Mouse (Mus musculus): ENCODE measurements around the gene Lsr. TPM values are rescaled to one million over a fixed set of nuclear protein-coding genes. Genes with fewer than 3 reads are reported as not detected.

Lsr gene
- polyA plus RNA-seq (2012; rRNA removed; ENCODE audit: low replicate concordance): 331 and 790 TPM in 2 replicates

GRCm38 (mm10) chr7:30973251-30973500 lies at the start of gene Lsr:
Gene Lsr, minus strand, starts transcription at chr7:30973464.

DNA sequence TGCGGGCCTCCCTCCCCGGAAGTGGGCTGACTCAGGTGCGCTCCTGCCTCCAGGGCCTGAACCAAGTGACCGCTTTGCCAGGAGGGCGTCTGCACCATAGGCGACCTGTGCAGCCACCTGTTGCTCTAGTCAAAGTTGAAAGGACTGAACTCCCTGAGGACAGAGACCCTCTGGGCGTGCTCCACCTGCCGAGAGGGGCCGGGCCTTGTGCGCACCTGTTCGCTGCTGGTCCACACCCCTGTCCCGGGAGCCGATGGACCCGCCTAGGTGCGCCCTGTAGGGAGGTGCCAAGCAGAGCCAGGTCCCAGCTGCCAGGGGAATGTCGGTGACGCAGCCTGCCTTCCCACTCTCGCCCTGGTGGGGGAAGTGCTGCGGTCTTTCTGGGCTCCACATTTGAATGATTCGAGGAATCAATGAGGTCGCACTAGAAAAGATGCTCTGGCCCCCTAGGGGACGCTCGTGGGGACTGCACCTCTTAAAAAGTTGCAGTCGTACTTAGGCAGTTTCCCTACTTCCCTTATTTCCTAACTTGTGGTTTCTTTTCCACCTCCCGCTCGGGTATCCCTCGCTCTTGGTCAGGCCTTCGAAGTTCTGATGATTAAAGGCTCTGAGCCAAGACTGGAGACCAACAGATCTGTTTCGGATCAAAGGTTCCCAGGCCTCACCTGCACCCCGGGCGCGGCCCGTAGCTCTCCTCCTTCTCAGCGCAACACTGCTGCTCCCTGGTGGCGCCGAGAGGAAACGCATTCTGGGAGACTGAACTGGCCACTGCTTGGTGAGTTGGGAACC lies 431 bp upstream of the Lsr start, which contains the start of gene Fam187b:
Fam187b (plus strand) TSS at position 290 of the 789 bp plus-strand sequence.

GRCm38 (mm10) chr7:30956756-30957366 lies 16.4 kb downstream of the Lsr start, which contains the start of gene Usf2:
Gene Usf2, minus strand, starts transcription at chr7:30956803.

DNA sequence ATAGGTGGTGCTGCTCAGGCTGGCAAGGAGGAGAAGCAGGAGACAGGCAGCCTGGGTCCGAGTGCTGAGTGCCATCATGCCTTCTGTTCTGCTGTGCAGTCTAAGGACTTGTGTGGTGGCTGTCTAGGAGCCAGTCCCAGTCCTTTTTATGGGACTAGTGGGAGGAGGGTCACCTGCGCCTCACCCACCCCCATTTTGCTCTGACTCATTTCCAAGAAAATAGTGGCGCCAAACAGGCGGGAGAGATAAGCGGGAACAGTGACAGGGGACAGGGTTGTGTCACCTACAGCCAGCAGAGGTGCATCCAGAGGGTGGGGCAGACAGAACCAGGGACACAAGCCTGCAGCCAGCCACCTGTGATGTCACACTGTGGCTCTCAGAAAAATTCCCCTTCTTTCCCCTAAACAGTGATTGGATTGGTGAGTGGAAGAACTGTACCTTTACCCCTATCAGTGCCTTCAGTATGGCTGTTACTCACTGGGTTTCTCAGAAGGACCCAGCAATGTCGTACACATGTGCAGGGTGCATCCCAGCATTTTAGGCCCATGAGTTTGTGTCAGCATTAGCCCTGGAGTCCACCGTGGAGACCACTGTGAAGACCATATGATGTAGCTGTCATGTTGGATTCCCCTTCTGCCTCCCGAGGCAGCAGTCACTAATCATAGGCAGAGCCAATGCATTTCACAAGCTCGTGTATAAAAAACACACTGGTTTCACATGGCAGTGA lies 29.2 kb downstream of the Lsr start, which contains the start of gene Hamp:
Hamp (minus strand) TSS at position 124 of the 727 bp plus-strand sequence.

GRCm38 (mm10) chr7:30924581-30924980 lies 48.7 kb downstream of the Lsr start, which contains the start of gene Hamp2:
Gene Hamp2, minus strand, starts transcription at chr7:30924681.

DNA sequence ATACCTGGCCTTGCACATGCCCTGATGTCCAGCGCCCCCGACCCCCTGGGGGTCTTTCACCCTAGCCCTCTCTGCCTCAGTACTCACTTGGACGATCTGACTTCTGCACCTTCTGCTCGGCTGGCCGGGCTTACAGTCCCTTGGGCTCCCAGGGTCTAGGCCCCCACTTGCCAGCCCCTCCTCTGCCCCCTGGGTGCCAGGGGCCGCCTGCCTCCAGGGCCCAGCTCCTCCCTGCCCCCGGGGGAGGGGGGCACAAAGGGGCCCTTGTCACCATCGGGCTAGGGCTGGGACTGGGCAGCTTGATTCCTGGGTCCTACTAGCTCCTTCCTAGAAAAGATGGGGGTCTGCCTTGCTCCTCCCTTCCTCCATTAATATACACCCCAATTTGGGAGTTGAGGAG lies 58.5 kb downstream of the Lsr start, which contains the start of gene Mag:
Mag (minus strand) TSS at position 142 of the 400 bp plus-strand sequence.

Other genes with a start within 250 kb of the Lsr start
- gene Tmem147, start 243.9 kb downstream of the Lsr start, polyA plus RNA-seq (2012; rRNA removed; ENCODE audit: low replicate concordance): 237 and 269 TPM in 2 replicates
- gene Gapdhs, start 229.8 kb downstream of the Lsr start, polyA plus RNA-seq (2012; rRNA removed; ENCODE audit: low replicate concordance): not detected in 2 replicates
- gene Sbsn, start 222.0 kb downstream of the Lsr start, polyA plus RNA-seq (2012; rRNA removed; ENCODE audit: low replicate concordance): 0.18 and 0.44 TPM in 2 replicates
- 1.8 and 2.2 TPM in 2 replicates for gene Dmkn, start 209.7 kb downstream of the Lsr start, polyA plus RNA-seq (2012; rRNA removed; ENCODE audit: low replicate concordance)
- gene Krtdap, start 185.6 kb downstream of the Lsr start, polyA plus RNA-seq (2012; rRNA removed; ENCODE audit: low replicate concordance): not detected in 2 replicates
- 13.3 and 15.3 TPM in 2 replicates for gene Ffar2, start 149.7 kb downstream of the Lsr start, polyA plus RNA-seq (2012; rRNA removed; ENCODE audit: low replicate concordance)
- gene Ffar3, start 117.3 kb downstream of the Lsr start, polyA plus RNA-seq (2012; rRNA removed; ENCODE audit: low replicate concordance): 1.8 and 1.9 TPM in 2 replicates
- gene Ffar1, start 111.9 kb downstream of the Lsr start, polyA plus RNA-seq (2012; rRNA removed; ENCODE audit: low replicate concordance): 0.26 and 0.87 TPM in 2 replicates
- 0.71 and 3.5 TPM in 2 replicates for gene Cd22, start 93.1 kb downstream of the Lsr start, polyA plus RNA-seq (2012; rRNA removed; ENCODE audit: low replicate concordance)
- 0.37 and 0.68 TPM in 2 replicates for gene Mag, start 58.6 kb downstream of the Lsr start, polyA plus RNA-seq (2012; rRNA removed; ENCODE audit: low replicate concordance)
- 0.68 and 13.0 TPM in 2 replicates for gene Hamp2, start 48.8 kb downstream of the Lsr start, polyA plus RNA-seq (2012; rRNA removed; ENCODE audit: low replicate concordance)
- 2.0 and 2.1 TPM in 2 replicates for gene Hamp, start 29.4 kb downstream of the Lsr start, polyA plus RNA-seq (2012; rRNA removed; ENCODE audit: low replicate concordance)
- 107 and 186 TPM in 2 replicates for gene Usf2, start 16.7 kb downstream of the Lsr start, polyA plus RNA-seq (2012; rRNA removed; ENCODE audit: low replicate concordance)
- gene Fam187b, start 326 bp upstream of the Lsr start, polyA plus RNA-seq (2012; rRNA removed; ENCODE audit: low replicate concordance): 6.0 and 7.2 TPM in 2 replicates
- 32.5 and 36.7 TPM in 2 replicates for gene Fxyd5, start 69.0 kb upstream of the Lsr start, polyA plus RNA-seq (2012; rRNA removed; ENCODE audit: low replicate concordance)
- gene Fxyd7, start 78.0 kb upstream of the Lsr start, polyA plus RNA-seq (2012; rRNA removed; ENCODE audit: low replicate concordance): 5.4 and 7.1 TPM in 2 replicates
- 72.1 and 108 TPM in 2 replicates for gene Fxyd1, start 83.7 kb upstream of the Lsr start, polyA plus RNA-seq (2012; rRNA removed; ENCODE audit: low replicate concordance)
- 3.1 and 4.7 TPM in 2 replicates for gene Lgi4, start 85.9 kb upstream of the Lsr start, polyA plus RNA-seq (2012; rRNA removed; ENCODE audit: low replicate concordance)
- gene Fxyd3, start 103.2 kb upstream of the Lsr start, polyA plus RNA-seq (2012; rRNA removed; ENCODE audit: low replicate concordance): 18.4 and 81.6 TPM in 2 replicates
- gene Hpn, start 141.8 kb upstream of the Lsr start, polyA plus RNA-seq (2012; rRNA removed; ENCODE audit: low replicate concordance): 4.8 and 38.5 TPM in 2 replicates
- 14.7 and 28.1 TPM in 2 replicates for gene Scn1b, start 153.5 kb upstream of the Lsr start, polyA plus RNA-seq (2012; rRNA removed; ENCODE audit: low replicate concordance)
- gene Gramd1a, start 182.4 kb upstream of the Lsr start, polyA plus RNA-seq (2012; rRNA removed; ENCODE audit: low replicate concordance): 73.3 and 105 TPM in 2 replicates

Measured in duodenum, adult 2 months (tissue).